Mouse (Mus musculus): ENCODE results near the gene Pts. TPM values are rescaled to one million over a fixed set of nuclear protein-coding genes. Genes with fewer than 3 reads are reported as not detected.

Gene Pts
- polyA plus RNA-seq (2012; ENCODE audit: insufficient read depth, insufficient read length, missing spikeins), result 255 and 268 TPM in 2 replicates

GRCm38 (mm10) chr9:50528293-50528892 is at the start of gene Pts:
Gene Pts (minus strand): TSS chr9:50528724.
- H3K4me3 ChIP-seq (ENCODE audit: insufficient read depth, low read depth, low read length), result peak within 1 kb of the TSS; percentile 95
- peaks cover 9% of the 10 kb centered on the region for H3K4me1 ChIP-seq (ENCODE audit: control insufficient read depth, insufficient read depth, insufficient read length, low read length)

GRCm38 (mm10) chr9:50569599-50570525 is 41.3 kb upstream of the Pts start:
- Histone ChIP-seq H3K4me1 (ENCODE audit: control insufficient read depth, insufficient read depth, insufficient read length, low read length) (no peaks in the 10 kb centered on the region), H3K27ac (replicated peaks; ENCODE audit: low read depth, low read length) (no peak overlapping the region), H3K4me3 (ENCODE audit: insufficient read depth, low read depth, low read length) (no peak overlapping the region)

More at GRCm38 (mm10) chr9:50528293-50528892, at the start of gene Pts:
- H3K27ac ChIP-seq (replicated peaks; ENCODE audit: low read depth, low read length), result peak within 1 kb of the TSS; percentile 96

- Histone ChIP-seq H3K4me1 (ENCODE audit: control insufficient read depth, insufficient read depth, insufficient read length, low read length) (no peaks in the 10 kb centered on the region), H3K4me3 (ENCODE audit: insufficient read depth, low read depth, low read length) (no peak overlapping the region), H3K27ac (replicated peaks; ENCODE audit: low read depth, low read length) (no peak overlapping the region)
Observed at GRCm38 (mm10) chr9:50567881-50568280, 39.4 kb upstream of the Pts start.

- Histone ChIP-seq H3K4me3 (ENCODE audit: insufficient read depth, low read depth, low read length) (no peak overlapping the region), H3K4me1 (ENCODE audit: control insufficient read depth, insufficient read depth, insufficient read length, low read length) (no peaks in the 10 kb centered on the region), H3K27ac (replicated peaks; ENCODE audit: low read depth, low read length) (no peak overlapping the region)
Observed at GRCm38 (mm10) chr9:50567372-50567771, 38.8 kb upstream of the Pts start.

- Histone ChIP-seq H3K4me1 (ENCODE audit: control insufficient read depth, insufficient read depth, insufficient read length, low read length) (no peaks in the 10 kb centered on the region), H3K27ac (replicated peaks; ENCODE audit: low read depth, low read length) (no peak overlapping the region), H3K4me3 (ENCODE audit: insufficient read depth, low read depth, low read length) (no peak overlapping the region)
Observed at GRCm38 (mm10) chr9:50565940-50566339, 37.4 kb upstream of the Pts start.

GRCm38 (mm10) chr9:50565173-50565572 is 36.6 kb upstream of the Pts start:
- Histone ChIP-seq H3K4me3 (ENCODE audit: insufficient read depth, low read depth, low read length) (no peak overlapping the region), H3K27ac (replicated peaks; ENCODE audit: low read depth, low read length) (no peak overlapping the region)

GRCm38 (mm10) chr9:50561918-50562360 is 33.4 kb upstream of the Pts start:
- Histone ChIP-seq H3K4me1 (ENCODE audit: control insufficient read depth, insufficient read depth, insufficient read length, low read length) (no peaks in the 10 kb centered on the region), H3K4me3 (ENCODE audit: insufficient read depth, low read depth, low read length) (no peak overlapping the region), H3K27ac (replicated peaks; ENCODE audit: low read depth, low read length) (no peak overlapping the region)

More at GRCm38 (mm10) chr9:50565173-50565572, 36.6 kb upstream of the Pts start:
- H3K4me1 ChIP-seq (ENCODE audit: control insufficient read depth, insufficient read depth, insufficient read length, low read length), result no peaks in the 10 kb centered on the region

- H3K4me1 ChIP-seq (ENCODE audit: control insufficient read depth, insufficient read depth, insufficient read length, low read length), result no peaks in the 10 kb centered on the region
- no peak within 1 kb of the TSS for H3K27ac ChIP-seq (replicated peaks; ENCODE audit: low read depth, low read length)
- H3K4me3 ChIP-seq (ENCODE audit: insufficient read depth, low read depth, low read length), result no peak within 1 kb of the TSS
Observed at GRCm38 (mm10) chr9:50561145-50561917, 32.8 kb upstream of the Pts start, which contains the start of gene Tex12. Gene Tex12 (minus strand): TSS chr9:50561325.

- Histone ChIP-seq H3K4me3 (ENCODE audit: insufficient read depth, low read depth, low read length) (peak within 1 kb of the TSS; percentile 47), H3K27ac (replicated peaks; ENCODE audit: low read depth, low read length) (peak within 1 kb of the TSS; percentile 73), H3K4me1 (ENCODE audit: control insufficient read depth, insufficient read depth, insufficient read length, low read length) (no peaks in the 10 kb centered on the region)
Observed at GRCm38 (mm10) chr9:50555094-50555446, 26.5 kb upstream of the Pts start, which contains the start of gene Bco2. Gene Bco2 (minus strand): TSS chr9:50555181.

GRCm38 (mm10) chr9:50554241-50555093 is 25.9 kb upstream of the Pts start, which contains the start of gene Il18:
Gene Il18 (plus strand): TSS chr9:50554827.
- H3K27ac ChIP-seq (replicated peaks; ENCODE audit: low read depth, low read length), result peak within 1 kb of the TSS; percentile 73
- H3K4me3 ChIP-seq (ENCODE audit: insufficient read depth, low read depth, low read length), result peak within 1 kb of the TSS; percentile 47
- H3K4me1 ChIP-seq (ENCODE audit: control insufficient read depth, insufficient read depth, insufficient read length, low read length), result no peaks in the 10 kb centered on the region

- Histone ChIP-seq H3K4me3 (ENCODE audit: insufficient read depth, low read depth, low read length) (no peak overlapping the region), H3K4me1 (ENCODE audit: control insufficient read depth, insufficient read depth, insufficient read length, low read length) (no peaks in the 10 kb centered on the region), H3K27ac (replicated peaks; ENCODE audit: low read depth, low read length) (peak overlapping the region; percentile 33)
Observed at GRCm38 (mm10) chr9:50553547-50553946, 25.0 kb upstream of the Pts start.

GRCm38 (mm10) chr9:50552206-50552605 is 23.7 kb upstream of the Pts start:
- Histone ChIP-seq H3K4me1 (ENCODE audit: control insufficient read depth, insufficient read depth, insufficient read length, low read length) (no peaks in the 10 kb centered on the region), H3K4me3 (ENCODE audit: insufficient read depth, low read depth, low read length) (no peak overlapping the region), H3K27ac (replicated peaks; ENCODE audit: low read depth, low read length) (no peak overlapping the region)

GRCm38 (mm10) chr9:50548936-50549335 is 20.4 kb upstream of the Pts start:
- Histone ChIP-seq H3K4me3 (ENCODE audit: insufficient read depth, low read depth, low read length) (no peak overlapping the region), H3K27ac (replicated peaks; ENCODE audit: low read depth, low read length) (no peak overlapping the region), H3K4me1 (ENCODE audit: control insufficient read depth, insufficient read depth, insufficient read length, low read length) (no peaks in the 10 kb centered on the region)

- Histone ChIP-seq H3K27ac (replicated peaks; ENCODE audit: low read depth, low read length) (no peak overlapping the region), H3K4me1 (ENCODE audit: control insufficient read depth, insufficient read depth, insufficient read length, low read length) (no peaks in the 10 kb centered on the region), H3K4me3 (ENCODE audit: insufficient read depth, low read depth, low read length) (no peak overlapping the region)
Observed at GRCm38 (mm10) chr9:50547859-50548478, 19.4 kb upstream of the Pts start.
